Mouse (Mus musculus): ENCODE measurements around the gene Zfp771.
"Not testable (repeated sequence)": the region's sequence is repeated elsewhere in the genome, so short reads cannot be mapped to it uniquely, and the experiment has no call there.

Gene Zfp771

DNA sequence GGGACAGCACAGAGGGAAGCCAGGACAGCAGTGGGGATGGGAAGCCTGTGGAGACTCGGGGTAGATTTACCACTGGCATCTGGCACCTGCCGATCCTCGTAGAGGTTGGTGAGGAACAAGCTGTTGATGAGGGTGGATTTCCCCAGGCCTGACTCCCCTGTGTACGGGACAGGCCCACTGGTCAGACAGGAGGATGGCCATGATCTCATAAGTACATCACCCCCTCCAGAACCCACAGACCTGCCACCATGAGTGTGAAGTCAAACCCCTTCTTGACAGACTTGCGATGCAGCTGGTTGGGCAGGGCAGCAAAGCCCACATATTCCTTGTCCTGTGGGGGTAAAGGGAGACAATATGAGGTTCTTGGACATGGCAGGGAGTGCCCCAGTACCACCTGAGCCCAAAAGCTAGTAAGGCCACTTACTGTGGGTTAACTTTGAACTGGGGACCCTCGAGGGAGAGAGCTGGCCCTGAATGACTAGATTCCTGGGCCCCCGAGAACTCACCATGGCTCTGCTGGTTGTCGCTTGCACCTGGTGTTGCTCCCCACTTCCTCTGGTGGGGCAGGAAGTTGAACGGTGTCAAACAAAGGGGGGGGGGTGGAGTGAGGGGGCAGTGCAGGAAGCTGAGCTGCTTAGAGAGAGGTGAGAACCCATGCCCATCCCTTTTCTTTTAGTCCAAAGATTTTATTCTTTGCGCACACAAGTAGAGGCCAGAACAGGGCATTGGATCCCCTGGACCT, 26.0 kb upstream of the Zfp771 start:
- DNase-seq (ENCODE audit: low spot score): no peak

DNA sequence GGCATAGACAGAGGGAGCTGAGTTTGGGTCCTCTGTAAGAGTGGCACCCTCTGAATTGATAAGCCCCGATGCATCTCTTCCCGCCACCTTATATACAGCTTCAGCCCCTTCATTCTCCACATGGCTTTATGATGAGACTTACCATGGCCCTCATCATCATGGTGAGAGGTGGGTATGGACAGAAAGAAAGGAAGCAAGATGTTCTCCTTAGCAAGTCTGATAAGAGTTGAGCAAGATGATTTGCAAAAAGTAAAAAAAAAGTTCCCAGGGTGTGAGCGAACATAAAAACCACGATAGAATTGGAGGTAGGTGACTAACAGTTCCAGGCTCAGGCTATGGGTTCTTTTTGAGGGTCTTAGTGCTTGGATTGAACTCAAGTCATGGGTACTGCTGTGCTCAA, 25.4 kb upstream of the Zfp771 start:
- no peak for DNase-seq (ENCODE audit: low spot score)

DNA sequence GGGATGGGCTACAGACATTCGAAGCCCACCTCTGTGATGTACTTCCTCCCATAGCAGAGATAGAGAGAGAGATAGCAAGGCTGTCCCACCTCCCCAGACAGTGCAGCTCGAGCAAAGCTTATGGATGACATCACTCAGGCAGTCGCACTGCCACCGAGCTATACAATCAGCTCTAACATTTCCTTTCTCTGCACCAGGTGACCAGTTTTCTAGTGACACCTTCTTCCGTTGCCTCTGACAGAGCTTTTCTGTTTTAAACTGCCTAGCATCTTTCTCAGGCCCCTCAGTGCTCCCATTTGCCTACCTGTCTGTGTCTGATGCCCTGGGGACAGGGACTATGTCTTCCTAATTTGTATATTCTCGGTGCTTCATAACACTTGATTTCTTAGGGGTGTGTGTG, 23.6 kb upstream of the Zfp771 start:
- DNase-seq (ENCODE audit: low spot score): no peak

DNA sequence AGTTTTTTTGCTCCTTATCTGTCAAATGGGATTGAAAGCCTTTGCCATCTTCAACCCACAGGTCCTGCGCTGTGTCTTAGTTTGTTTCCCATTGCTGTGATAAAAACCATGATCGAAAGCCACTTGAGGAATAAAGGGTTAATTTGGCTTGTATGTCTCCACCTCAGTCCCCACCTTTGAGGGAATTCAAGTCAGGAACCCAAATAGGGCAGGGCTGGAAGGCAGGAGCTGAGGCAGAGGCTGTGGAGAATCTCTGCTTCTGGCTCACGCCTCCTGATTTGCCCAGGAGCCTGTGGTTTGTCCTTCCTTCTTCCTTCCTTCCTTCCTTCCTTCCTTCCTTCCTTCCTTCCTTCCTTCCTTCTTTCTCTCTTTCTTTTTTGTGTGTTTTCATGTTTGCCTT, 21.0 kb upstream of the Zfp771 start:
- DNase-seq (ENCODE audit: low spot score): no peak

DNA sequence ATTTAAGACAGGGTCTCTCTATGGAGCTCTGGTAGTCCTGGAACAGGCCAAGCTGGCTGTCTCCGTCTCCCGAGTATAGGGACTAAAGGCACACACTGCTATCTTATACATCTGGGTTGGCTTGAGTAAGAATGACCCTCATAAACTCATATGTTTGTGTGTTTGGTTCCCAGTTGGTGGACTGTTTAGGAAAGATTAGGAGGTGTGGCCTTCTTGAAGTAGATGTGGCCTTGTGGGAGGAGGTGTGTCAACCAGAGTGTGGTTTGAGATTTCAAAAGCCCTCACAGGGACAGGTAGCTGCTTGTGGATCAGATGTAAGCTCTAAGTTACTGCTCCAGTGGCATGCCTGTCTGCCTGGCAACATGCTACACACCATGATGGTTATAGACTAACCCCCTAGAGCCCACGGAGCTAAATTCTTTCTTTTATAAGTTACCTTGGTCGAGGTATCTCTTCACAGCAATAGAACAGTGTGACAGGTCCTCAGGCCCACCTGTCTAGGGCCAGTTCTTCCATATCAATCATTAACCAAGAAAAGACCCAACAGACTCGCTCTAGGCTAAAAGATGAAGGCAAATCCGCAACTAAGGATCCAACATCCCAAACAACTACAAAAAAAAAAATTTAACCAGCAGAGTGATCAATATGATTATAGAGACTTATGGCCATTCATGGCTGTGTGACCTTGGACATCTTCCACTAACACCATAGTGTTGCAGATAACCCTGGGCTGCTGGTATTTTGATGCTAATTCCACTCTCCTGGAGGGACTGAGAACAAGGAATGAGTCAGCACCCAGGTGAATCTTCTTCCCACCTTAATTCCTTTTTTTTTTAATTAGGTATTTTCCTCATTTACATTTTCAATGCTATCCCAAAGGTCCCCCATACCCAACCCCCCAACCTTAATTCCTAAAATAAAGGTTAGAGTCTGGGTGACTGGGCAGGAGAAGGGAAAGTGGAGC, 20.3 kb upstream of the Zfp771 start:
- DNase-seq (ENCODE audit: low spot score): no peak

DNA sequence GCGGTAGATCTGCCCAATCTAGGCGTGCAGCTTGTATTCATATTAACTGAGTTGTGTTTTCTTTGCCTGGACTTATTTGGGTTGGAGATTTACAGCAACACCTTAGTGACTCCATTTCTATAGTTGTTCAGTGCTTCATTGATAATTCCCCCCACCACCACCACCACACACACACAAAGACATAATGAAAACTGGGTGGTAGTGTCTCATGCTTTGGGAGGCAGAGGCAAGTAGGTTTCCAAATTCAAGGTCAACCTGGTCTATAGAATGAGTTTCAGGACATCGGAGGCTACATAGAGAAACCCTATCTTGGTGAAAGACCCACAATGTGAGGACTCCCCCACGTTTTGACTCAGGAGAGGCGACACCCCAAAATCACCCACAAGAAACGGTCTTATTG, 19.5 kb upstream of the Zfp771 start:
- no peak for DNase-seq (ENCODE audit: low spot score)

DNA sequence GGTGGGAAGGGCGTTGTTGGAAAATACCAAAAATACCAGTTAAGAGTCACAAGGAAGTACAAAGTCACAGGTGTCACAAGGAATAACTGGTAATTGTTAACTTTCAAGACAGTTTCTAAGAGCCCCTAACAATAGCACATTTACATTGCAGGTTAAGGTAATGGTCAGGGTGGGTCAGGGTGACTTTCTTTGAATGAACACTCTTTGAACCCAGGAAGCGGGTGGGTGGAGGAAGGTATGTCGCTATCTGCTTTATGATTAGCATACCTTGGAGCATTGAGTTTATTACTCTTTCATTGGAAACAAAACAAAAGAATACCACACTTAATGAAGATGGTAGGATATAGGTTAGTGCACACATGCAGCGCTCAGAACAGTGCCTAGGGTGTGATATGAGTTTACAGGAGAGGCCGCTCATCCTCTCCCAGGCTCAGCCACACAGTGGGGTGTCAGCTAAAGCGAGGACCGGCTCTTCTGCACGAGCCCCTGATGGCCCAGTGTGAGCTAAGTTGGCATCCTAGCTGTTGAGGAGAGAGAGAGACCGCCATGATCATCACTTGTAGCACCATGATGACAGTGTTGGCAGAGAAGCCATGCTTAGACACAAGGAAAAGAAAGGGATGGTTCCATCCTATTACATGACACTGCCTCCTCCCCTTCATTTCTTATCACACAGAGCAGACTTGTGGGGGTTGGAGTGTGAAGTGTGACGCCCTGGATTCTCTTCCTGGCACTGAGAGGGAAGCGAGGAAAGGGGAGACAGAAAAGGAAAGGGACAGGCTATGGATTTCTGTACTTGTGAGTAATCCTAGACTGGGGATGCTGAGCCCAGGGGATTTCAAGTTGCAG, 18.7 kb upstream of the Zfp771 start:
- DNase-seq (ENCODE audit: low spot score): no peak

DNA sequence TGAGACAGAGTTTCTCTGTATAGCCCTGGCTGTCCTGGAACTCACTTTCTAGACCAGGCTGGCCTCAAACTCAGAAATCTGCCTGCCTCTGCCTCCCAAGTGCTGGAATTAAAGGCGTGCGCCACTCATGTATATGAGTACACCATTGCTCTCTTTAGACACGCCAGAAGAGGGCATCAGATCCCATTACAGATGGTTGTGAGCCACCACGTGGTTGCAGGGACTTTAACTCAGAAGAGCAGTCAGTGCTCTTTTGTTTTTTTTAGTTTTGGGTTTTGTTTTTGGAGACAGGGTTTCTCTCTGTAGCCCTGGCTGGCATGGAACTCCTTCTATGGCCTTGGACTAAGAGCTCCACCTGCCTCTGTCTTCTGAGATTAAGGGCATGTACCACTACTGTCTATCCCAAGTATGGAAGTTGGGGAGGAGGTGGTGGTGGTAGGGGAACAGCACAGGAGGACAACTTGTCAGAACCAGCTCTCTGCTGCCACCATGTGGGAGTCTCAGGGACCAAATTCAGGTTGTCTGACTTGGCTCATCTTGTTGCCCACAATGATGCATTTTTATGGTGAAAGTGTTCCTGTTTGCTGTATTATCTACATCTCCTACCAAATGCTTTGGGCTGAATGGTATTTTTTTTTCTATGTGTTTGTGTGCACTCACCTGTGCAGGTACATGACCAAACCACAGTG, 15.3 kb upstream of the Zfp771 start:
- peak; percentile 88 for DNase-seq (ENCODE audit: low spot score)

DNA sequence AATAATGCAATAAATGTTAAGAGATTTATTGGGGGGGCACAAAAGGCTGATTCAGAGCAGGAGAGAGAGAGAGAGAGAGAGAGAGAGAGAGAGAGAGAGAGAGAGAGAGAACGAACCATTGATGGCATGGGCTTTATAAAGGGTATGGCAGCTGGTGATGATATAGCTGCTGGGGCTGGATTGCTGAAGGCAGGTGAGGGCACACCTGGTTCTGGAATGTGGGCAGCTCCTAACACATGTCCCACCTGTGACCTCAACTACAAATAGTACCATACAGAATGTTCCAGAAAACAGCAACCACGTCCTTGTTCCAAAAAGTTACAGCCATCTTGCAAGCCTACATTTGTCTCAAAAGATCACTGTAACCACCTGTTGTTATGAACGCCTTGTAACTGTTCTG, 12.7 kb upstream of the Zfp771 start:
- no peak for DNase-seq (ENCODE audit: low spot score)

DNA sequence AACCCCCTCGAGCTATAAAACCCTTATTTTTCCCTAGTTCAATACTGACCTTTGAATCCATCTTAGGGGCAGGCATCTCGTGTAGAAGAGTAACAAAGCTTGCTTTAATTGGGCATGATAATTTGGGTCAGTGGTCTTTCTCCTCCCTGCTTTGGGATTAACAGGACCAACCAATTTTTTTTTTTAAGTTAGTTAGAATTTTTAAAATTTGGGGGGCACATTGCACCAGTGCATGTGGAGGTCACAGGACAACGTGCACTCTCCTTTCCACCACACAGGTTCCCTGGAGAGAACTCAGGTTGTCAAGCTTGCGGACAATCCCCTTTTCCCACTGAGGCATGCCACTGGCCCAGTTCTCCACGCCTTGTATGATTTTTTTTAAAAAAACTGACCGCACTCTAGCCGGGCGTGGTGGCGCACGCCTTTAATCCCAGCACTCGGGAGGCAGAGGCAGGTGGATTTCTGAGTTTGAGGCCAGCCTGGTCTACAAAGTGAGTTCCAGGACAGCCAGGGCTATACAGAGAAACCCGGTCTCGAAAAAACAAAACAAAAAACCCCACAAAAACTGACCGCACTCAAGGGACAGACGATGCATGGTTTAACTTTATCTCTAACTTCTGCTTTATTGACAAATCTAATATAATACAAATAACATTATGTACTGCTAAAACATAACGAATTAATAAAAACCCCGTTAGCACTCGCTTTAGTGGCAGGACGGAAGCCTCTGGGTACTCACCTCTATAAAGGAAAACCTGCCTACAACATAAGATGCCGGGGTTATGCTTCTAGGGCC, 12.1 kb upstream of the Zfp771 start:
- DNase-seq (ENCODE audit: low spot score): no peak

DNA sequence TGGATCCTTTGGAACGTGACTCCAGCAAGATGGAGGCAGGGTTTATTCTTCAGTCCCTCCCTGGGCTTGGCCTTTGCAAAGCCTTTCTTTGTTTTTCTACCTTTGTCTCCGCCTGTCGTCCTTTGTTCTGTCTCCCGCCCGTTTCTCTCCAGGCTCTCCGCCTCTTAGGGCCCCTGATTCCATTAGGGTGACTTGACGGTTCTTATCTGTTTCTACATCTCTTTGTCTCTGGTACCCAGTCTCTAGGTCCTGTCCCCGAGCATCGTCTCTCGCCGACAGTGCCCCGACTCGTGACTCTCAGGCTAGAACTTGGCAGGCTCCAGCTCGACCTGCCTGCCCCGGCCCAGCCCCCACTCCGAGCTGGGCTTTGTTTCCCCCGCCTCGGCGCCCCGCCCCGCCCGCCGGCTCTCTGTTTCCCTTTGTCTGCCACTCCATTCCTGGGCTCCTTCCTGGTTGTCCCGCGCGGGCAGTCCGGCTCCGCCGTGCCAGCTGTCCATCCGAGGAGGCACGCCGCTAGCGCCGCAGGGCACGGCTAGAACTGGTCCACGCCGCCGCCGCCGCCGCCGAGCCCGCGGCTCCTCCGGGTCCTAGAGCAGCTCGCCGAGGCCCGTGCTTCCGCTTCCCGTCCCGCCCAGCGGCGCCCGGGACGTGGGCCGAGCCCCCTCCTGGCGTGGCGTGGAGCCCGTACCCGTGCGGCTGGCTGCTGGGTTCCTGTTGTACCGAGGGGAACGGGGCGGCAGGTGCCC, 11.3 kb upstream of the Zfp771 start, which contains the start of the genes Zfp553 and Sept1:
TSS of gene Zfp553 (plus strand) at position 440 of the 746 bp plus-strand sequence.
TSS of gene Sept1 (minus strand) at position 509 of the 746 bp plus-strand sequence.
- DNase-seq (ENCODE audit: low spot score): peak; percentile 92

DNA sequence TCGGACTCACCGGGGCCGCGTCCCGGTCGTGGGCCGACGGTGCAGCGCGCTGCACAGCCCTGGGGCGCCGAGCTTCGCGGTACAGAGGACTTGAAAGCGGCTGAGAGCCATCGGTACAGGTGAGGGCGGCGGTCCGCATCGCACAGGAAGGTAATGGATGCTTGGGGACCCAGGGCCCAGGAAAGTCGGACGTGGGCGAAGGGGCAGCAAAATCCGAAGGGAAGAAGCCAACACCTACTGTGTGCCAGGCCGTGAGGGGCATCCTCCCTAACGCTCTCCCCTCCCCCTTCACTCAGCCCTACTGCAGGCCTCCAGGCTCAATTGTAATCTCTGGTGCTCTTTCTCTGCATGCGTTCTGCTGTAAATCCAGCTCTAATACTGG, 10.7 kb upstream of the Zfp771 start:
- peak; percentile 55 for DNase-seq (ENCODE audit: low spot score)

DNA sequence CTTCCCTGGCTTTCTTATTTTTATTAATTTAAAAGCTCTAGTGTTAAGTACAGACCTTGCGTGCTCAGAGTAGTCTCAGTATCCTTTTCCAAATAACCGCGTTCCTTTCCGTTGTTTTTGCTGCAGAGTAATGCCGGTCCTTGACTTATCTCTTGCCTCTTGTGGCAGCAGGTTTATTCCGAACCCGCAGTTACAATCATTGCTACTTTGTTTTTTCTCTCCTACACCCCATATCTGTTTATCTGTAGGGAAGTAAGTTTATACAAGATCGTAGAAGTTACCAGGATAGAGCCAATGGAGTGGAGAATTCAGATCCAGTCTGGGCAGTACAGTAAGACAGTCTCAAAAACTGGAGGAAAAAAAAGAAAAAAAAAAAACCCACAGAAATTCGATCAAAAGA, 10.3 kb upstream of the Zfp771 start:
- no peak for DNase-seq (ENCODE audit: low spot score)

DNA sequence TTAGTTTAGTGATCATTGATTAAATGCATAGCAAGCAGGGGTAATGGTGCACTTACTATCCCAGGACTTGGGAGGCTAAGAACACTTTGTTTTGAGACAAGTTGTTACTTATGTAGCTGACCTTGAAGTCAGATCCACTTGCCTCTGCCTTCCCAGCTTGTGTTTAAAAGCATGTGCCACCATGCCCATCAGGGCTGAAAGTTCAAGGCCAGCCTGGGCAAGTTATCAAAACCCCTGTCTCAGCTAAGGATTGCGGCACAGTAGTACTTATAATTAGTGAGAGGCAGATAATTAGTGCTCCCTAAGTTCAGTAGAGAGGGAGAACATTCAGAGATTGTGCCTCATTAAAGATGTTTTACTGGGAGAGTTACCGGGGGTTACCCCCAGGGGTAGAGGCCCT, 9.3 kb upstream of the Zfp771 start:
- DNase-seq (ENCODE audit: low spot score): no peak

DNA sequence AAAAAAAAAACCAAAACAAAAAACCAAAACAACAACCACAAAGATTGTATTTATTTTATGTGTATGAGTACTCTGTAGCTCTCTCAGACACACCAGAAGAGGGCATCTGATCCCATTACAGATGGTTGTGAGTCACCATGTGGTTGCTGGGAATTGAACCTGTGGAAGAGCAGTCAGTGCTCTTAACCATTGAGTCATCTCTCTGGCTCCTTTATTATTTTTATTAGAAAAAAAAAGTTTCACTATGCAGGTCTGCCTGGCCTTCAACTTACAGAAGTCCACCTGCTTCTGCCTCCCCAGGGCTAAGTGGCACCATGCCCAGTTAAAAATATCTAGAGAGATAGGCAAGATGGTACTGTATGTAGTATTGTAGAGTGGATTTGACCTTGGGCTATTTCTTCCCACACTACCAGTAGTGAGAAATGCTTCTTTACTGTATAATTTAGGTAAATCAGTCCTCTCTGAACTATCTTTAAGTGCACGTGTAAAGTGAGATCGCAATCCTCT, 660 bp upstream of the Zfp771 start:
- DNase-seq (ENCODE audit: low spot score): no peak

DNA sequence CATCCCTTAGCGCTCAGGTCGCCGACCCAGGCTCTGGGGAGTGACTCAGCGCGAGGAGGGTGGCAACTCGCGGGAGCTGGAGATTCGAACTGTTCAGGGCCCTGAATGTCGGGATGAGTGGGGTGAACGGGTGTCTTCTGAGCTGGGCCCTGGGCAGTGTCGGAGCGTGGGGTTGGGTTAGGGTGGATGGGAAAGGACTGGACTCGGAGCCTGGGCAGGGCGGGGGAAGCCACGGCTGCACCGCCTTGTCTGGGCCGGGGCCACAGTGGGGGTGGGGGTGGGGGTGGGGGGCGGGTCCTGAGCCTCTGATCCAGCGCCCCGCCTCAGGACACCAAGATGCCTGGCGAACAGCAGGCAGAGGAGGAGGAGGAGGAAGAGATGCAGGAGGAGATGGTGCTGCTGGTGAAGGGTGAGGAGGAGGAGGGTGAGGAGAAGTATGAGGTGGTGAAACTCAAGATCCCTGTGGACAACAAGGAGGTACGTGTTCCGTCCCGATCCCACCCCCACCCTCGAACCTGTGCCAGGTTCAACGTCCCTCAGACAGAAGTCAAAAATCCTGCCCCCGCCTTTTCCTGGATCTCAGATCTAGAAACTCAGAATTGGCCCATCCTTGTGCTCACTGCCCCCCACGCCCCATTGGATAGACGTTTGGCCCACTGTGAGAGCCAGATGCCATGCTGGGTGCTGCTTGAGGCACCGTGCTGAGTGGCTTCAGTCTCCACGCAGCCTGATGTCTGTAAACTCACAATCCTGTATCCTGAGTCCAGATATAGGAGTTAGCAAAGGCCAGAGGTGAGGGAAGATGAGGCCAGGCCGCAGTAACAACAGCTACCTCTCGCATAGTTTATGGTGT, 810 bp downstream of the Zfp771 start:
- no peak for DNase-seq (ENCODE audit: low spot score)

DNA sequence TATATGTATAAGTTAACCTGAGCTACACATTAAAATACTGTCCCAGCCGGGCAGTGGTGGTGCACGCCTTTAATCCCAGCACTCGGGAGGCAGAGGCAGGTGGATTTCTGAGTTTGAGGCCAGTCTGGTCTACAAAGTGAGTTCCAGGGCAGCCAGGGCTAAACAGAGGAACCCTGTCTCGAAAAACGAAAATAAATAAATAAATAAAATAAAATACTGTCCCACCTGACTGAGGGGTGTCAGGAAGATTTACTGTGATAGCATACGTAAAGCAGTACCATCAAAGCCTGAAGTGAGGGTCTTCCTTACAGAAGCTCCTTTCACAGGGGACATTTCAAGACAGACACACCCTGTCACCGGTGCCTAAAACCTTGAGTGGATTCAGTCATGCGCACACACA, 6.4 kb downstream of the Zfp771 start:
- not testable (repeated sequence) for DNase-seq (ENCODE audit: low spot score)

DNA sequence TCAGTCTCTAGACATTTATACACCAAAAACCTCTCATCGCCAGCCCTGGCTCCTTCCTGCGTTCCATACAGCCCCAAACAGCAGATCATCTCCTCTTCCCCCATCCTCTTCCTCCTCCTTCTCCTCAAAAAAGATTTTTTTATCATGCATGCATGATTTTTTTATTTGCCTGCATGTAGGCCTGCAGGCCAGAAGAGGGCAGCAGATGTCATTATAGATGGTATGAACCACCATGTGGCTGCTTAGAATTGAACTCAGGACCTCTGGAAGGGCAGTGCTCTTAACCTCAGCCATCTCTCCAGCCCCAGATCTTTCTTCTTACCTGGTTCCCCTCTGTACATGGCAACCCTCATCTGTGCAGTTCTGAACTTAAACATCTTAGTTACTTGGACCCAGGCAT, 8.3 kb downstream of the Zfp771 start:
- DNase-seq (ENCODE audit: low spot score): peak; percentile 60

DNA sequence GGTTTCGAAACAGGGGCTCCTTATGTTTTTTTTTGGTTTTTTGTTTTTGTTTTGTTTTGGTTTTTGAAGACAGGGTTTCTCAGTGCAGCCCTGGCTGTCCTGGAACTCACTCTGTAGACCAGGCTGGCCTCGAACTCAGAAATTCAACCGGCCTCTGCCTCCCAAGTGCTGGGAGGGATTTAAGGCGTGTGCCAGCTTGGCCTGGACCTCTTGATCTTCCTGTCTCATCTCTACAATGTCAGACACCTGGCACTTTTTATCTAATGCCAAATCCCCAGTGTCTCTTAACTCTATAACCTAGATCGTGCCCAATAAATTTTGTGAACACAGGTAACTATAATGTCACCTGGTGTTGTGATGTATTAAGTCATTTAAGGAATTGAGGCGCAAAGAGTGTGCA, 9.3 kb downstream of the Zfp771 start:
- no peak for DNase-seq (ENCODE audit: low spot score)

Measured in retina, embryonic 14.5 days (tissue).